Mouse (Mus musculus) urinary bladder, postnatal 36 days (tissue): ENCODE results near the gene Ascc3.

Experiments
- DNase-seq, 2 experiments: peaks; one replicate each; pipeline ENCODE4 v3.0.0; 2022; ENCODE audit warnings: low spot score in 2 of 2, mixed read lengths in 1 of 2

Ascc3 gene

GRCm38 (mm10) chr10:50592355-50593293 lies at the start of gene Ascc3:
TSS of gene Ascc3 (plus strand) at chr10:50592669.
- peak; percentile 89 to 91 for DNase-seq

- no peak for DNase-seq
These were observed 7.7 kb upstream of the Ascc3 start for GRCm38 (mm10) chr10:50584721-50585120.

GRCm38 (mm10) chr10:50586556-50586955 lies 5.9 kb upstream of the Ascc3 start:
- DNase-seq, result no peak

GRCm38 (mm10) chr10:50593371-50593770 lies 902 bp downstream of the Ascc3 start:
- DNase-seq, result no peak

- DNase-seq, result no peak
These were observed 2.9 kb downstream of the Ascc3 start for GRCm38 (mm10) chr10:50595340-50595739.

GRCm38 (mm10) chr10:50604919-50605318 lies 12.4 kb downstream of the Ascc3 start:
- DNase-seq, result no peak

GRCm38 (mm10) chr10:50613840-50614239 lies 21.4 kb downstream of the Ascc3 start:
- DNase-seq, result no peak

GRCm38 (mm10) chr10:50625874-50626273 lies 33.4 kb downstream of the Ascc3 start:
- DNase-seq, result no peak

GRCm38 (mm10) chr10:50639607-50640006 lies 47.1 kb downstream of the Ascc3 start:
- DNase-seq, result no peak

- no peak for DNase-seq
These were observed 58.1 kb downstream of the Ascc3 start for GRCm38 (mm10) chr10:50650612-50651011.

- no peak for DNase-seq
These were observed 61.1 kb downstream of the Ascc3 start for GRCm38 (mm10) chr10:50653551-50653950.

- DNase-seq, result no peak
These were observed 64.9 kb downstream of the Ascc3 start for GRCm38 (mm10) chr10:50657352-50657751.

- DNase-seq, result no peak
These were observed 79.0 kb downstream of the Ascc3 start for GRCm38 (mm10) chr10:50671517-50671916.

GRCm38 (mm10) chr10:50690324-50690723 lies 97.9 kb downstream of the Ascc3 start:
- DNase-seq, result no peak

GRCm38 (mm10) chr10:50698836-50699433 lies 106.5 kb downstream of the Ascc3 start:
- DNase-seq, result no peak

- DNase-seq, result no peak
These were observed 109.3 kb downstream of the Ascc3 start for GRCm38 (mm10) chr10:50701736-50702135.

GRCm38 (mm10) chr10:50702361-50702760 lies 109.9 kb downstream of the Ascc3 start:
- no peak for DNase-seq

GRCm38 (mm10) chr10:50704202-50704601 lies 111.7 kb downstream of the Ascc3 start:
- DNase-seq, result no peak

- no peak for DNase-seq
These were observed 112.4 kb downstream of the Ascc3 start for GRCm38 (mm10) chr10:50704898-50705297.

- no peak for DNase-seq
These were observed 118.8 kb downstream of the Ascc3 start for GRCm38 (mm10) chr10:50711286-50711685.

GRCm38 (mm10) chr10:50711765-50712164 lies 119.3 kb downstream of the Ascc3 start:
- DNase-seq, result no peak

GRCm38 (mm10) chr10:50733459-50733858 lies 141.0 kb downstream of the Ascc3 start:
- DNase-seq, result no peak

GRCm38 (mm10) chr10:50762069-50762468 lies 169.6 kb downstream of the Ascc3 start:
- DNase-seq, result no peak
